Mouse (Mus musculus) A20 (cell line): Measurements from ENCODE around the gene Uggt1.
A peak's percentile ranks its signal among the peaks of the same experiment; 100 is the strongest.

Source experiments
- DNase-seq: peaks from one replicate; pipeline ENCODE4 v3.0.0-alpha.2; 2011; ENCODE audit warnings: low read depth, low spot score

Uggt1 gene

DNA sequence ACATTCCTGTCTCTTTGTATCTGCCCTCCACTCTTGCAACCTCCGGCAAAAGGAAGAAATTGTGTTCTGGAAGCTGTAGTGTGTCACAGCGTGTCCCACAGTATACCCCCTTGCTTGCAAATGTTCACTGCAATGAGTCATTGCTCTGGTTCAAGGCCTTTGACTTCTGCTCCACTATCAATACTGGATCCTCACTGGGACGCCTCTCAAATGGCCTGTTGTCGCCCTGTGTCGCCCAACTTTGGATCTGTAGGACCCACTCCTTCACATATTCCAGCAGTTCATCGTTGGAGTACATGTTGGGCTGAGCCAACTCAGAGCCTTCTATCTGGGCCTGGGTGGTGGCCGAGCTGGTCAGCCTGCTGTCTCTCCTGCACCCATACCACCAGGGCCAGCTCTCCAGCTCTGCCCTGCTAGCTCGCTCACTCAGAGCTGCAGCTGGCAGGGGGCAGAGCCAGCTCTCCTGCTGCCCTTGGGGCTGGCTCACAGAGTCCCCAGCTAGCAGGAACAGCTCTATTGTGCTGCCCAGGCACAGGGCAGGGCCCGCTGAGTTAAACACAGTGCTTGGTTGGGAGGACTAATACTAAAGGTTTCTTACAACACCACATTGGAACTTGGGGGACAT, 126.3 kb downstream of the Uggt1 start:
- DNase-seq = no peak

DNA sequence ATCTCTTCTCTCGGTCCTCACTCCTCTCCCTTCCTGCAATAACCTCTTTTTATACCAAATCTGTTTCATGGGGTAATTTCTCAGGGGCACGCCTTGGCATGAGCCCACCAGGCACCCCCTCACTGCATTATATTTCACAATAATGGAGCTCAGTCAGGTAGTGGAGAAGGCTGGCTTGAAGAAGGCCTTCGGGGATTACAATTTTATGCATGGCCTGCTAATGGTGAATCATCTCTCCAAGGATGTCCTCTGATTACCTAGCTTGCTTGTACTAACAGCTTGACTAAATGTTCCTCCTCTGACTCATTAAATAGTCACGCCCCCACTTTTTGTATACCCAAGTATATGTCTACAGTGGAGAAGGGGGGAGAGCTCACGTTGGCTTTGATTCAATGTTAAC, 128.0 kb downstream of the Uggt1 start:
- no peak for DNase-seq

DNA sequence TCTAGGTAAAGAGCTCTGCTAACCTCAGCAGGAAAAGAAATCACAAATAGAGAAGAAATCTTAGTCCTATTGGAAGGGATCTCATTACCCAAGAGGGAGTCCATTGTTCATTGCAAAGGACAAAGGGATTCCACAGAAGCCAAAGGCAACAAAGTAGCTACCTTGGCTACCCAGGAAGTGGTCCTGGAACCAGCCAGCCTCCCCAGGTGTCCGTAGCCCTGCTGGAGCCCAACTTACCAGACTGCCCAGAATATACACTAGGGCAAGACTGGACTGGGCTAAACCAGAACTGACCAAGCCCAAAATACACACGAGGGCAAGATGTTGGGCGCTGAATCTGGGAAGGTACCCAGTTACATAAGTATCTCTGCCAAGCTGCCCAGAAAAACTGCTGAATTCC, 129.7 kb downstream of the Uggt1 start:
- no peak for DNase-seq

DNA sequence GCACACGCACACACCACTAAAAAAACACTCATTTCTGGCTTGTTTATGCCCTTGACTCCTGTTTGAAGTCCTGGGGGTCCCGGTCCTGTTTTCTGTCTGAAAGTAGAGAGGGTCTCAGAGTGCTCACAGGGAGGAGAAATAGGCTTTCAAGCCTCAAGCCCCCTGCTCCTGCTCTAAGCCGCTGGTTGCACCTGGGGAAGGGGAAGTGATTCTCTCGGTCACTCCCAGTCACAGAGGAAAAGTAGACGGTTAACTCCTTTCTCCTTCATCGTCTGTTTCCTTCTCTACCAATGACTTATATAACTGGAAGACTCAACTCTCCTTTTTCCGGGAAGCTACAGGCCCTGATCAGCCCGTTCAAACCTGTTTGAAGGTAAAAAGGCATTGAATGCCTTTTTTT, 130.8 kb downstream of the Uggt1 start:
- DNase-seq = peak; percentile 52

DNA sequence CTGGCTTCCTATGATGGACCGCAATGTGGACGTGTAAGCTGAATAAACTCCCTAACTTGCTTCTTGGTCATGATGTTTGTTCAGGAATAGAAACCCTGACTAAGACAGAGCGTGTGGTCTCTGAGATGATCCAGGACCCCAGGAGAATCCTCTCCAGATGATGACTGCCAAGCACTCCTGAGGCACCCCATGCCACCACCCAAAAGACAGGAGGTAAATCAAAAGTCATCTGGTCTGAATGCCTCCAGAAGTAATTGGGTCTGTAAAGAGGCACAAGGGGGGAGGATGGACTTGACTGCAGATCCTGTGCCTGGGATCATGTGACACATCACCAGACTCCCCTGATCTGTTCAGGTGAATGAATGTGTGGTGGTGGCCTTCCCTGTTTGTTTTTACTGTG, 131.9 kb downstream of the Uggt1 start:
- no peak for DNase-seq

DNA sequence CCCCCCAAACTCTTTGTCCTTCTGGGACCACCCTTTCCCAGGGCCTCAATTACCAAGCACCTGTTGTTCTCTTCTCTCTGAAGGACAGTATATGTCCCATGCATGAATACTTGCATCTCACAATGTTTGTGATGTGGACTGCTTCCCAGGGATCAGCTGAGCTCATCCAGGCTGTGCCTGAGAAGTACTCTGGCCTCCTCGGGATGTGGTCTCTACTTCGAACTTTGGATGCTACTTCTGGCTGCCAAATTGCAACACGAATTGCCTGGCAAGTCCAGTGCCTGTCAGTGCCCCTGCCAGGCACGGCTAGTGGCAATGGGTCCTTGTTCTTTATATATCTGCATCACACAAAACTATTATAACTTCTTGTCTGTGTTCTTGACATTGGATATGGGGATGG, 134.5 kb downstream of the Uggt1 start:
- no peak for DNase-seq

DNA sequence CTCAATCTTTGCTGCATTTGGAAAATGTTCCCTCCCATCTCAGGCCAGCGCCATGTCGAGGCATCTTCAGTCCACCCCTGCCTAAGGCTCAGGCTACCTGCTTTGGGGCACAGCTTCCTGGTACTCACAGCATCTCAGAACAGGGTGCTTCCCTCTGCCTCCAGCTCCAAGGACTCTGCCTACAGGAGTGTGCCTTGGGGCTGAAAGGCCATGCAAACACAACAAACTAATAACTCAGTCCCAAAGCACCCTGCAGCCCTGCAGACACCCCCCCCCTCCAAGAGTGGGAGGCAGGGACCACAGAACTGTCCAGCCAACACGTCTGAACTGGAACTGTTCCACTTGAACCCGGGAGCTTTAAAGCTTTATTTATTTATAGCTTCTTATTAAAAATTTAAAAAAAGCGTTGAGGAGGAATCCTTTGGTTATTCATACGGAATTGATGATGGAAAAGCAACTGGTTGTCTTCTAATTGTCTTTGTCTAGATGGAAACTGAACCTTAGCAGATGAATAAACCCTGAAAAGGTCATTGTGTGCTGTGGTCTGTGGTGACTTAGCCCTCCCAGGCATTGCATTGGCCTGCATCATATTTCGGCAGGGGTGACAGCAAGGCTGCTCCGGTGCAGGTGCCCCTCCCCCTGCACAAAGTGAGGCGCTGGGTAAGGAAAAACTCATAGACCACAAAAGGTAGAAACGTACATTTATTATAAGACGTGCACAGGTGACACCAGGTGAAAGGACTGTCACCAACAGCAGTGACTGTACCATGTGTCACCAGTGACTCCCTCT, 138.4 kb downstream of the Uggt1 start:
- DNase-seq = no peak

DNA sequence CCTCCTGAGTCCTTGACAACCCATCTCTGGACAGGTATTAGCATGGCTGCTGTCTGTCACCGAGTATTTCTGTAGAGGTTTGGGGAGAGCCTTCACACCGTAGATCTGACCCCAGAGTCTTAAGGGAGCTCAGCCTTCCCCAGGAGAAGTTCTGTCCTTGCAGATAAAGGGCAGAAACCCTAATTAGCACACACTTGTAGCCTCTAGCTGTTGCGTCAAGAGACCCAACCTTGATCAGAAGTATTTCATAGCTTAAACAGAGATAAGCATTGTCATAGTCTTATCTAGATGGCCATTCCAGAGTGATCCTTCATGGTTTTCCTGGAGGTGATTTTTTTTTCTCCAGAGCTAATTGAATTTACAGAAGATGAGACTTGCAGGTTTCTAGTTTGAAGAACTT, 144.1 kb downstream of the Uggt1 start:
- no peak for DNase-seq

DNA sequence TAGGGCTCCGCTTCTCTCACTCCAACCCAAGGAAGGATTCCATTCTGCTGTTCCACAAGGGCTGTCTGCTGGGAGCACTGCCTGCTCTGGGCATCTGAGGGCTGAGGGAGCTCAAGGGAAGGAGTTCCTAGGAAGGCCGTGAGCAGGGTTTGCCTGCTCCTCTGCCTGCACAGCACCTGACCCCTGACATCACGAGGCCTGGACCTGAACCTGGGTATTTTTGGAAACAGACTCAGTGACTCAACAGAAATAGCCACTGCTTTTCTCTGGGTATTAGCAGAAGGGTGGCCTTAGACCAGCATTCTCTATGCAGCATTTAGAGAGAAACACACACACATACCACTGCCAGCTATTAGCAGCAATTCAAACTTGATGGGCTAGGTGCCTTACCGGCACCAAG, 146.1 kb downstream of the Uggt1 start:
- no peak for DNase-seq

DNA sequence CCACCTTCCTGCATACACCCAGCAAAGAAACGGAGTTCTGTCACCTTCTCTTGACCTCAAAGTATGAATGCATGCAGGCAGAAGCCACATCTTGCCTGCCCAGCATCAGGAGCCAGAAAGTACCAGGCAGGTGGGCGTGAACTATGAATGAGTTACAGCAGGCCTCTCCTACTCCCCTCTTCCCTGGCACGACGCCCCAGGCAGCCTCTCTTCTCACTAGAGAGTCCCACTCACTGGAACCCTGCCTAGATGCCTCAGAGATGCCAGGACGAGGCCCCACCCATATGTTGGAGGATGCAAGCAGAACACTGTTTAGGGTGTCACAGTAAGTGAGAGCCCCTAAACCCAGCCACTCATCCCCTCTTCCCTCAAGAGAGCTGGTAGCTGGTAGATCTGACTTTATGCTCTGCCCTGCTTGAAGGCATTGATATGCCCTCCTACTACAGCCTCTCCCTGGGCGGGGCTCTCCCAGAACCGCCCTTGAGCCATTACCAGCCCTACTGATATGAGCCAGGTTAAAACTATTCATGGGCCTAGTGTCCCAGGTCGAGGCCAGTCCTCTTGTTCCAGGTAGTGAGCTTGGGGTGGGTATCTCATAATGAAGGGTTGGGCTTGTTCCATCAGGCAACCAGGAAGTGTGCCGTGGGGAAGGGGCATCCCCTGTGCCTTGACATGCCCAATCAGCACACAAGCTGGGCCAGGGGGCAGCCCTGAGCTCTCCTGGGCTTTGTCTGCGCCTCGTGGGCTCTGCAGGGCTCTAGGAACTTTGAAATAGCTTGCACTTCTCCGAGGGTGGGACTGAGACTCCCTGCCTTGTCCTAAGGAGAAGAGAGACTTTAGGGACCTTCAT, 148.9 kb downstream of the Uggt1 start:
- peak; percentile 40 for DNase-seq

DNA sequence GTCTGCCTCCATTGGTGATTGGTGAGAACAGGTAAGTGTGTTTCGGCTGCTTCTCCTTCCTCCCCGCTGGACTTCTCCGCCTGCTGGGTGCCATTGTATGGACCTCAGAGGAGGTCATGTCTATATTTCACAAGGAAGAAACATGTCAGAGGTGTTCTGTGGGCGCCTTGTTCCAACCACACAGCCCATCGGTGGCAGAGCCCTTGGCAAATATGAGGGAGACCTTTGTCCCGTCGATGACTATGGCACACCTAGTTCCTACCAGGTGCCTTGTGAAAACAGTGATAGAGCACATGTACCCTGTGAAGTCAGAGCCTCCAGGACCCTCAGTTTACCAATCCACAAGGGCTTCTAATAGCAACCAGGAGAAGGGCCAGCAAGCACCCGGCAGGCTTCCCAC, 150.8 kb downstream of the Uggt1 start:
- DNase-seq = no peak

DNA sequence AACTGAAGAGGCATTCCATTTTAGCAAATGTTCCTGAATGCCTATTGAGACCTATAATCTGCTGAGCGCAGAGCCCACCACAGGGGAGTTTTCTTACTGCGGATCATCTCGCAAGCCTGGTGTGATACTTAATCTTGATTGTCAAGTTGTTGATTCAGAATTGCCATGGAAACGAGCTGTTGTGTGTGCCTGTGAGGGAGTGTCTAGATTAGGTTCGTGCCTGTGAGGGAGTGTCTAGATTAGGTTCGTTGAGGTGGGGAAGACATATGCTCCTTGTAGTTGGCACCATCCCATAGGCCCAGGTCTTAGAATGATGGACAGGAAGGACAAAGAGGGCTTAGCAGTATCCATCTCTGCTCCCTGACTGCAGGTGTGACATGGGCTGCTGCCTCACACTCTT, 153.3 kb downstream of the Uggt1 start:
- DNase-seq = no peak

DNA sequence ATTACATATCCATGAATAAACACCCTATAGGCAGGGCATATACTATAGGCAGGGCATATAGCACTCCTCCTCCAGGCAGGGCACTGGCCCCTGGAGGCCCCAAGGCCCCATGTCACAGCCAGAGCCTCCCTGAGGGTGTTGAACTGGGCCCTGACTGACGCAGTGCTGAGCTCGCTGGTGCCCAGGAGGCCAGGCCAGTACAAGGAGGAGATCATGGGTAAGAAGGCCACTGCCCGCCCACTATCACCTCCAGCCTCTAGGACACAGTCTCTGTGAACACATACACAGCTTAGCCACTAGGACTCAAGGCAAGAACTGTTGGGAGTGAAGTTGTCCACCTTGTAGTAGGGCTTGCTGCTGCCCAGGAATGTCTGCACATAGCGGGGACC, 153.8 kb downstream of the Uggt1 start:
- DNase-seq = no peak
